Mouse (Mus musculus) limb, embryonic 11.5 days (tissue): ENCODE measurements around the gene Asb8. TPM values are rescaled to one million over a fixed set of nuclear protein-coding genes. Genes with fewer than 3 reads are reported as not detected.

Experiments used
- ATAC-seq: fragments of 200-750 bp; cut with Nextera tagmentation; 2 replicates; pipeline ENCODE4 v1.8.0; 2017; ENCODE audit warnings: low read depth; ENCODE audit not compliant: insufficient number of reproducible peaks, low FRiP score, low TSS enrichment
- DNase-seq: peaks from one replicate; pipeline ENCODE4 v3.0.0-alpha.2; 2015; ENCODE audit warnings: low spot score
- H3K27ac ChIP-seq: fragments of 300-500 bp; sonication (generic); replicated peaks from 2 replicates; pipeline ENCODE4 v1.5.1; 2014; ENCODE audit warnings: low read depth, mild to moderate bottlenecking, low read length
- H3K27me3 ChIP-seq: fragments of 300-500 bp; sonication (generic); 2 replicates; pipeline ENCODE4 v1.6.1; 2014; ENCODE audit warnings: mild to moderate bottlenecking, low read length, mixed read lengths; ENCODE audit not compliant: control insufficient read depth, insufficient read depth
- H3K36me3 ChIP-seq: fragments of 300-500 bp; sonication (generic); 2 replicates; pipeline ENCODE4 v1.6.1; 2014; ENCODE audit warnings: mild to moderate bottlenecking, low read length, moderate library complexity, mixed read lengths; ENCODE audit not compliant: control insufficient read depth, insufficient read depth
- H3K4me1 ChIP-seq: fragments of 300-500 bp; sonication (generic); 2 replicates; pipeline ENCODE4 v1.6.1; 2014; ENCODE audit warnings: low read length, mixed read lengths; ENCODE audit not compliant: control insufficient read depth, insufficient read depth
- H3K4me2 ChIP-seq: fragments of 300-500 bp; sonication (generic); 2 replicates; pipeline ENCODE4 v1.6.1; 2014; ENCODE audit warnings: low read depth, mild to moderate bottlenecking, moderate library complexity; ENCODE audit not compliant: severe bottlenecking
- H3K4me3 ChIP-seq: fragments of 300-500 bp; sonication (generic); 2 replicates; pipeline ENCODE4 v1.5.1; 2014; ENCODE audit warnings: low read depth, low read length
- H3K9ac ChIP-seq: fragments of 300-500 bp; sonication (generic); 2 replicates; pipeline ENCODE4 v1.6.1; 2014; ENCODE audit warnings: mild to moderate bottlenecking, low read length
- H3K9me3 ChIP-seq: fragments of 300-500 bp; sonication (generic); 2 replicates; pipeline ENCODE4 v1.6.1; 2016; ENCODE audit warnings: low read length; ENCODE audit not compliant: control insufficient read depth
- WGBS: fragments of 180-500 bp; shearing (Covaris S2); extraction: QIAGEN DNeasy Blood & Tissue Kit; methylation state at CpG from one replicate; pipeline ENCODE4 v1.1.7; 2014; 5-methylcytosine and 5-hydroxymethylcytosine counted together
- polyA plus RNA-seq: library from polyadenylated mRNA; unstranded; fragments of >200 nt; fragmentation: Nextera tagmentation; extraction: Ambion mirVana; gene quantifications from 2 replicates; pipeline ENCODE4 v1.2.1, GENCODE M21; 2014

The Asb8 gene
- polyA plus RNA-seq, 1 experiment from 2014 or later: 47.2 TPM

- H3K4me2 ChIP-seq: peak within 1 kb of the TSS; percentile 94
- H3K27ac ChIP-seq: no peak within 1 kb of the TSS
- no peak for DNase-seq
Measured at GRCm38 (mm10) chr15:98166963-98167644, 1.7 kb upstream of the Asb8 start, which contains the start of gene Ccdc184. Gene Ccdc184 (plus strand): TSS chr15:98167158.

DNA sequence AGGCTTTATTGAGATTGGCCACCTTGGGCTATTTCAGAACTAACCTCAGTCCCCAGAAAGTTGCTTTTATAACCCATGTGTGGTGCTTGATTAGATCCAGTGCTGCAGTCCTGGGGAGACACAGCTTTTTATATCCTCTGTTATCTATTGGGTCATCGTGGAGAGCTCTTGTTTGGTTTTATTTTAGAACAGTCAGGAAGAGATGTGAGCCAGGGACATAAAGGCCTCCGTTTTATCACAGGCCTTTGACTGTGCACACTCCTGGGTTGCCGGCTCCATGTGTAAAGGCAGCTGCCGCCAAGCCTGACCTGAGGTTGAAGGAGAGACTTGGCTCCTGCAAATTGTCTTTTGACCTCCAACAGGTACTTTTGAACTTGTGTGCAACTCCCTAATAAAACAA, 2.9 kb downstream of the Asb8 start:
- no peak overlapping the region for H3K27ac ChIP-seq
- ATAC-seq (no peak), DNase-seq (no peak)
- no peaks in the 10 kb centered on the region; the same call in 1 of the 2 replicates for H3K27me3 ChIP-seq
- H3K36me3 ChIP-seq: no peaks in the 10 kb centered on the region
- 52% methylated on average over 4 of the region's 4 CpGs for WGBS
- H3K4me3 ChIP-seq: no peak overlapping the region
- 0 out of 2 replicates have a peak, but pooled peaks cover 2% of the 10 kb centered on the region for H3K4me1 ChIP-seq
- no peak overlapping the region for H3K9ac ChIP-seq
- H3K9me3 ChIP-seq: no peaks in the 10 kb centered on the region
- H3K4me2 ChIP-seq: no peak overlapping the region

More at GRCm38 (mm10) chr15:98166963-98167644, 1.7 kb upstream of the Asb8 start, which contains the start of gene Ccdc184:
- Histone ChIP-seq H3K9me3 (no peaks in the 10 kb centered on the region), H3K9ac (peak within 1 kb of the TSS; percentile 43), H3K36me3 (no peaks in the 10 kb centered on the region), H3K4me3 (peak within 1 kb of the TSS; percentile 48), H3K4me1 (peaks cover 10% of the 10 kb centered on the region; the same call in 1 of the 2 replicates), H3K27me3 (peaks cover 36% of the 10 kb centered on the region)
- ATAC-seq: no peak; the same call in 1 of the 2 replicates
- WGBS: 4% methylated on average over 17 of the region's 18 CpGs

DNA sequence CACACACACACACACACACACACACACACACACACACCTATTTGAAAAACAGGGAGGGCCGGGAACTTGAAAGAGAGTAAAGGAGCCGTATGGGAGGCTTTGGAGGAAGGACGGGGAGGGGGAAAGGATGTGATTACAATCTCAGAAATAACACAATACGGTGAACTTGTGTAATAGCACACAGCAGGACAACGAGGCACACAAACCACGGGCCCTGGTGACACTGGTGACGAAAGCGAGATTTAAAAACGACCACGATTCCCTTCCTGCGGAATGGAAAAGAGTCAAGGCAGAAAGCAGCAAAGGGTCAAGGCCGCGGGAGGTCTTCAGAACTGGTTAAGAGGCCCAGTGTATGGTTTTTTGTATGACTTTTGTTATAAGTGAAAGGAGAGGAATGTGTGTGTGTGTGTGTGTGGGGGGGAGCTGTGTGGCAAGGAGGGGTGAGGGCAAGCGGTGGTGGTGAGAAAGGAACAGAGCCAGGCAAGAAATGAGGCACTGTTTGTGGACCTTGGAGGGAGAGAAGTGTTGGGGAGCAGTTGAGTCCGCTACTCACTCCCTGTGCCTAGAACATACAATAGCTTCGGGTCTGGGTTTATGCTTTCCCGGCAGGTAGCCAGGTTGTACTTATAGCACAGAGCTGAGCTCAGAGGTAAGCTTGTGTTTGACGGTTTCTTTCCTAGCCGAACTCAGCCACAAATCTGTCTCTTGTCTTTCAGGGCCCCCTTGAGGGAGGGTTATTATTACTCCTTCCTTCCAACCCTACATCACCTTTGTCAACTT, 4.2 kb downstream of the Asb8 start:
- H3K4me2 ChIP-seq: no peak overlapping the region
- no peak overlapping the region for H3K4me3 ChIP-seq
- H3K9me3 ChIP-seq: no peaks in the 10 kb centered on the region
- DNase-seq (no peak), ATAC-seq (no peak)
- no peaks in the 10 kb centered on the region for H3K36me3 ChIP-seq
- WGBS: 77% methylated on average over 19 of the region's 19 CpGs
- no peak overlapping the region; the same call in 1 of the 2 replicates for H3K27ac ChIP-seq
- H3K4me1 ChIP-seq: no peaks in the 10 kb centered on the region
- no peak overlapping the region for H3K9ac ChIP-seq
- H3K27me3 ChIP-seq: no peaks in the 10 kb centered on the region

GRCm38 (mm10) chr15:98157253-98157652, 8.2 kb downstream of the Asb8 start:
- no peaks in the 10 kb centered on the region for H3K27me3 ChIP-seq
- ATAC-seq: no peak
- H3K36me3 ChIP-seq: no peaks in the 10 kb centered on the region
- no peak overlapping the region for H3K27ac ChIP-seq
- no peak for DNase-seq
- 76% methylated on average over 1 of the region's 1 CpGs for WGBS
- no peak overlapping the region for H3K9ac ChIP-seq
- H3K4me2 ChIP-seq: no peak overlapping the region
- H3K4me1 ChIP-seq: no peaks in the 10 kb centered on the region
- no peak overlapping the region for H3K4me3 ChIP-seq
- H3K9me3 ChIP-seq: no peaks in the 10 kb centered on the region

DNA sequence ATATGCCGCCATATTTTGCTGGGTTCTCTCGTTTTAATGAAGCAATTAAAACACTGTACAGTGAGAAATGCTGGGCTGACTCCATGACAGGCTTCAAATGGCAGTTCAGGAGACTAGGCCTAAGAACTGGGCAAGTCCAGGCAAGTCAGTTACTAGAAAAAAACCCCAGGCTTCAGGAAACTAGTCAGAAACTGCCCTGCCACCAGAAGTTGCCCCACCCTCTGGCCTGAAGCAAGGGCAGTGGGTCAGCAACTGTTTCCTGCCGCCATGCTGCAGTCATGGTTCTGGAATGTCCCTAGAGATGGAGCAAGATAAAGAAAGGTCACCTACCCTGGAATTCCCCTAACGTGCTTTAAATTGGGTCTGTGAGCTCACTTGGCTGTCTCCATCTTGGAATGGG, 9.5 kb downstream of the Asb8 start:
- H3K4me1 ChIP-seq: no peaks in the 10 kb centered on the region
- no peaks in the 10 kb centered on the region for H3K27me3 ChIP-seq
- no peaks in the 10 kb centered on the region for H3K36me3 ChIP-seq
- 75% methylated on average over 4 of the region's 4 CpGs for WGBS
- no peak overlapping the region for H3K4me3 ChIP-seq
- DNase-seq: no peak
- H3K9me3 ChIP-seq: no peaks in the 10 kb centered on the region
- H3K27ac ChIP-seq: no peak overlapping the region
- ATAC-seq: no peak
- H3K4me2 ChIP-seq: no peak overlapping the region
- H3K9ac ChIP-seq: no peak overlapping the region

GRCm38 (mm10) chr15:98155272-98155671, 10.2 kb downstream of the Asb8 start:
- WGBS: 96% methylated on average over 5 of the region's 5 CpGs
- H3K4me1 ChIP-seq: no peaks in the 10 kb centered on the region
- no peaks in the 10 kb centered on the region for H3K27me3 ChIP-seq
- no peaks in the 10 kb centered on the region for H3K36me3 ChIP-seq
- no peak overlapping the region for H3K4me2 ChIP-seq
- no peak overlapping the region for H3K27ac ChIP-seq
- ATAC-seq: no peak
- no peak for DNase-seq
- H3K9me3 ChIP-seq: no peaks in the 10 kb centered on the region
- H3K9ac ChIP-seq: no peak overlapping the region
- no peak overlapping the region for H3K4me3 ChIP-seq

DNA sequence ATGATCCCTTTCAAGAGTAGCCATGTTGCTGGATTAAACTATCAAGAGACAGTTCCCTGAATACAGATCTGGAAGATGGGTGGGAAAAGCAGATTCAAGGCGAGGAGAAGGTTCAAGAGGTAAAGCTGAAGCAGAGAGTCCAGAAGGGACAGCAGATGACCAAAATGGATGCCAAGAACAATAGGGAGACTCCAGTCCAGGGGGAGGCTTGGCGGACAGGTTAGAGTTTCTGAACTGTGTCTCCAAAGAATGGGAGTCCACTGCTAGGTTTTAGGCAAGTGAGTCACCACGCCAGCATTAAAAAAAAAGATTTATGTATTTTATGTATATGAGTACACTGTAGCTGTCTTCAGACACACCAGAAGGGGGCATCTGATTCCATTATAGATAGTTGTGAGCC, 10.8 kb downstream of the Asb8 start:
- Histone ChIP-seq H3K27me3 (no peaks in the 10 kb centered on the region), H3K4me2 (no peak overlapping the region), H3K9me3 (no peaks in the 10 kb centered on the region), H3K4me3 (no peak overlapping the region), H3K36me3 (no peaks in the 10 kb centered on the region), H3K27ac (no peak overlapping the region), H3K9ac (no peak overlapping the region), H3K4me1 (no peaks in the 10 kb centered on the region)
- ATAC-seq: no peak
- WGBS: 77% methylated on average over 3 of the region's 3 CpGs
- no peak for DNase-seq

- H3K9ac ChIP-seq: no peak overlapping the region
- H3K27me3 ChIP-seq: no peaks in the 10 kb centered on the region
- no peaks in the 10 kb centered on the region for H3K36me3 ChIP-seq
- H3K4me1 ChIP-seq: no peaks in the 10 kb centered on the region
- no peaks in the 10 kb centered on the region for H3K9me3 ChIP-seq
- H3K4me2 ChIP-seq: no peak overlapping the region
- no peak overlapping the region for H3K27ac ChIP-seq
- no peak for DNase-seq
- no peak for ATAC-seq
- WGBS: 66% methylated on average over 4 of the region's 4 CpGs
- H3K4me3 ChIP-seq: no peak overlapping the region
Measured at GRCm38 (mm10) chr15:98154146-98154545, 11.3 kb downstream of the Asb8 start.
